ENCODE assay signal across 8 mouse cellular contexts in genomic region chr3:66982181-66982911, GRCm38 (mm10). TPM values are rescaled to one million over a fixed set of nuclear protein-coding genes. Genes with fewer than 3 reads are reported as not detected.
DNase-seq lines count a peak whose midpoint lies in the region; ATAC-seq and TF ChIP-seq lines count a peak whose summit lies in the region.

No protein-coding gene starts in this region.

- H3K4me1 ChIP-seq in lung, embryonic 14.5 days (ENCODE audit: insufficient read depth) = peaks cover 7% of the 10 kb centered on the region; the same call in 1 of the 2 replicates
- no peaks in the 10 kb centered on the region; the same call in 1 of the 2 replicates for H3K4me1 ChIP-seq in forebrain, embryonic 14.5 days (ENCODE audit: control insufficient read depth, insufficient read depth, low read length)
- H3K4me1 ChIP-seq in intestine, embryonic 15.5 days (replicated peaks) = peaks cover 24% of the 10 kb centered on the region
- H3K4me1 ChIP-seq in thymus, adult 2 months (replicated peaks; ENCODE audit: control insufficient read depth, insufficient read depth, low read length) = peaks cover 21% of the 10 kb centered on the region

- ATAC-seq in lung, embryonic 14.5 days (ENCODE audit: insufficient read depth) = no peak
- ATAC-seq in forebrain, embryonic 14.5 days = no peak
- no peak for ATAC-seq in intestine, embryonic 15.5 days
- peak; percentile 42; the same call in 1 of the 2 replicates for ATAC-seq in megakaryocyte-erythroid progenitor cell, adult 5-6 weeks (replicated peaks; ENCODE audit: low FRiP score, low TSS enrichment, poor library complexity, severe bottlenecking)

- H3K4me3 ChIP-seq in lung, embryonic 14.5 days (ENCODE audit: low read depth, low read length) = peak overlapping the region; percentile 41
- peak overlapping the region; percentile 38 for H3K4me3 ChIP-seq in forebrain, embryonic 14.5 days (ENCODE audit: low read depth, low read length)
- 0 out of 2 replicates have a peak overlapping the region, but pooled peaks have one; percentile 9 for H3K4me3 ChIP-seq in intestine, embryonic 15.5 days (replicated peaks)
- H3K4me3 ChIP-seq in thymus, adult 2 months (ENCODE audit: control insufficient read depth, insufficient read depth, low read length) = 0 out of 2 replicates have a peak overlapping the region, but pooled peaks have one; percentile 18

- peak; percentile 55 for DNase-seq in lung, embryonic 14.5 days
- no peak for DNase-seq in lung, postnatal 10 days
- peak; percentile 68 for DNase-seq in NIH3T3 (ENCODE audit: low read depth)
- DNase-seq in forebrain, embryonic 14.5 days (ENCODE audit: low spot score) = no peak
- DNase-seq in thymus, adult 2 months = peak; percentile 45
- no peak for DNase-seq in layer of hippocampus, postnatal 25 days (ENCODE audit: extremely low spot score in 1 of 2, low spot score in 1 of 2)

- H3K36me3 ChIP-seq in lung, embryonic 14.5 days (ENCODE audit: insufficient read depth) = no peaks in the 10 kb centered on the region
- H3K36me3 ChIP-seq in forebrain, embryonic 14.5 days (ENCODE audit: control insufficient read depth, insufficient read depth, low read length) = no peaks in the 10 kb centered on the region
- no peaks in the 10 kb centered on the region for H3K36me3 ChIP-seq in intestine, embryonic 15.5 days
- H3K36me3 ChIP-seq in thymus, adult 2 months (ENCODE audit: control insufficient read depth, insufficient read depth, low read length) = no peaks in the 10 kb centered on the region

- no peaks in the 10 kb centered on the region for H3K9me3 ChIP-seq in lung, embryonic 14.5 days (ENCODE audit: low read depth, low read length)
- H3K9me3 ChIP-seq in forebrain, embryonic 14.5 days (replicated peaks; ENCODE audit: control insufficient read depth, low read length) = no peaks in the 10 kb centered on the region
- H3K9me3 ChIP-seq in intestine, embryonic 15.5 days = no peaks in the 10 kb centered on the region

- H3K27me3 ChIP-seq in lung, embryonic 14.5 days (ENCODE audit: insufficient read depth, low read length) = peaks cover 72% of the 10 kb centered on the region
- H3K27me3 ChIP-seq in forebrain, embryonic 14.5 days (replicated peaks; ENCODE audit: control insufficient read depth, insufficient read depth, low read length) = peaks cover 60% of the 10 kb centered on the region
- peaks cover 49% of the 10 kb centered on the region for H3K27me3 ChIP-seq in intestine, embryonic 15.5 days (replicated peaks)
- H3K27me3 ChIP-seq in thymus, adult 2 months (ENCODE audit: control insufficient read depth, insufficient read depth, low read length) = peaks cover 29% of the 10 kb centered on the region

- no peak for TF ChIP-seq CTCF in lung, embryonic 14.5 days (IDR thresholded peaks at IDR 0.05; ENCODE audit: low read depth)
- no peak for TF ChIP-seq CTCF in thymus, adult 2 months (IDR thresholded peaks at IDR 0.05; ENCODE audit: borderline replicate concordance, control insufficient read depth, extremely low read depth, insufficient read depth, low read length, poor library complexity)

- TF ChIP-seq POLR2A in thymus, adult 2 months (IDR thresholded peaks at IDR 0.05; ENCODE audit: control insufficient read depth, extremely low read depth, insufficient read depth, low read length, poor library complexity) = no peak

- under 1% methylated on average over 29 of the region's 29 CpGs for WGBS in lung, embryonic 14.5 days
- WGBS in forebrain, embryonic 14.5 days = under 1% methylated on average over 29 of the region's 29 CpGs
- WGBS in intestine, embryonic 15.5 days = under 1% methylated on average over 29 of the region's 29 CpGs
- WGBS in thymus, adult 2 months = 3% methylated on average over 29 of the region's 29 CpGs

- H3K9ac ChIP-seq in lung, embryonic 14.5 days = no peak overlapping the region
- no peak overlapping the region for H3K9ac ChIP-seq in forebrain, embryonic 14.5 days (ENCODE audit: low read length)
- no peak overlapping the region for H3K9ac ChIP-seq in intestine, embryonic 15.5 days

- no peak overlapping the region for H3K27ac ChIP-seq in lung, embryonic 14.5 days (ENCODE audit: low read depth)
- no peak overlapping the region for H3K27ac ChIP-seq in forebrain, embryonic 14.5 days (ENCODE audit: low read depth, low read length)
- no peak overlapping the region for H3K27ac ChIP-seq in intestine, embryonic 15.5 days
- H3K27ac ChIP-seq in thymus, adult 2 months (ENCODE audit: control insufficient read depth, insufficient read depth, low read length) = no peak overlapping the region

- H3K4me2 ChIP-seq in lung, embryonic 14.5 days = peak overlapping the region; percentile 71; the same call in 1 of the 2 replicates
- H3K4me2 ChIP-seq in forebrain, embryonic 14.5 days (ENCODE audit: low read length) = peak overlapping the region; percentile 33
- peak overlapping the region; percentile 35; the same call in 1 of the 2 replicates for H3K4me2 ChIP-seq in intestine, embryonic 15.5 days (replicated peaks)

RNA-seq across cellular contexts. Expression of gene Shox2, which starts 0.8 kb away (rescaled TPM):
- polyA plus RNA-seq in lung, embryonic 14.5 days (2014; fragmentation: Nextera tagmentation; extraction: Ambion mirVana) = 0.26 and 2.0 TPM in 2 replicates
- 5.2 and 6.8 TPM in 2 replicates for polyA plus RNA-seq in forebrain, embryonic 14.5 days (2014; fragmentation: Nextera tagmentation; extraction: Ambion mirVana)
- polyA plus RNA-seq in intestine, embryonic 15.5 days (2015; fragmentation: Nextera tagmentation; extraction: Ambion mirVana) = 0.24 and 0.44 TPM in 2 replicates
- total RNA-seq in megakaryocyte-erythroid progenitor cell, adult 5-6 weeks (2014; fragmentation: Nextera tagmentation) = not detected in 2 replicates
- total RNA-seq in megakaryocyte-erythroid progenitor cell, adult 5-6 weeks (2017) = not detected in 2 replicates
- 0.47 and 0.51 TPM in 2 replicates for polyA plus RNA-seq in thymus, adult 2 months (2012; rRNA removed)
- not detected for total RNA-seq in layer of hippocampus, postnatal 25 days (2021)

RNA-seq across cellular contexts. Expression of gene Rsrc1, which starts 1.2 kb away (rescaled TPM):
- polyA plus RNA-seq in lung, embryonic 14.5 days (2014; fragmentation: Nextera tagmentation; extraction: Ambion mirVana) = 38.1 and 38.9 TPM in 2 replicates
- 30.6 and 31.9 TPM in 2 replicates for polyA plus RNA-seq in forebrain, embryonic 14.5 days (2014; fragmentation: Nextera tagmentation; extraction: Ambion mirVana)
- 22.1 and 23.6 TPM in 2 replicates for polyA plus RNA-seq in intestine, embryonic 15.5 days (2015; fragmentation: Nextera tagmentation; extraction: Ambion mirVana)
- 30.5 and 30.9 TPM in 2 replicates for total RNA-seq in megakaryocyte-erythroid progenitor cell, adult 5-6 weeks (2014; fragmentation: Nextera tagmentation)
- 41.3 and 50.2 TPM in 2 replicates for total RNA-seq in megakaryocyte-erythroid progenitor cell, adult 5-6 weeks (2017)
- 4.7 and 5.1 TPM in 2 replicates for polyA plus RNA-seq in thymus, adult 2 months (2012; rRNA removed)
- 10 to 100 TPM; 33.0 to 34.6 TPM for total RNA-seq in layer of hippocampus, postnatal 25 days (2021)

Comparison
In these comparisons a context has a peak if more than half of its experiments do, and no peak if none do; other contexts are left out.
1. DNase-seq: peak in lung, embryonic 14.5 days (single experiment), NIH3T3 (single experiment) and thymus, adult 2 months (single experiment); none in lung, postnatal 10 days (single experiment), forebrain, embryonic 14.5 days (single experiment) and layer of hippocampus, postnatal 25 days (0 of 2).
2. Peak in every context shown above with its lines, with median percentiles within 50 percentile points of each other: H3K4me2 ChIP-seq and H3K4me3 ChIP-seq.